Mouse (Mus musculus): ENCODE results near the gene Crym. TPM values are rescaled to one million over a fixed set of nuclear protein-coding genes. Genes with fewer than 3 reads are reported as not detected.
A peak's percentile ranks its signal among the peaks of the same experiment; 100 is the strongest.

Gene Crym
- total RNA-seq, 2 experiments from 2014 or later, result 0.19 to 0.45 TPM

GRCm38 (mm10) chr7:120172188-120172700, 29.7 kb downstream of the Crym start:
- no peak for DNase-seq
- intact Hi-C loops (cut with DNase I), result no loop called here

- peak in 1 of 2 experiments; percentile 7 for DNase-seq
- intact Hi-C loops (cut with DNase I), result no loop called here
Observed at GRCm38 (mm10) chr7:120163581-120164251, 38.2 kb downstream of the Crym start.

DNA sequence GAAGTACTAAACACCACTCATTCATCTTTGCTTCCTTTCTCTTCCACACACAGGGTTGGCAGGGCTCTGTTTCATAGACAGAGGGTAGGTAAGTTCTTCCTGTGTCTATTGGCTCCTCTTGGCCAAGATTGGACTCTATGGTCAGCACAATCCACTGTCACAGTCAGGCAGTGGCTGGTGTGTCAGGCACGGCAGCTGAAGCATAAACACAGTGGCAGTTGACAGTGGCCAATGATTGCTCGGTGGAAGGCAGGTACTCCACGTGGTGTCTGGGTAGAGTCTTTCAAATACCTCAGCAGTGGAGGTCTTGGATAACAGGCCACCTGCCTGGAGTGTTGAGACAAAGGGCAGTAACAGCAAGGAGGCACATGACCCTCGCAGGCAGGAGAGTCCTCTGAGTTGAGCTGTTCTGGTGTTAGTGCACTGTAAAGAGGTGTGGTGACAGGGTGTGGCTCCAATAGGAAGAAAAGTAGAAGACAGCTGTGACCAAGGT, 43.7 kb downstream of the Crym start:
- intact Hi-C loops (cut with DNase I), result no loop called here
- DNase-seq, result no peak

GRCm38 (mm10) chr7:120157575-120158061, 44.3 kb downstream of the Crym start:
- intact Hi-C loops (cut with DNase I), result no loop called here
- DNase-seq, result no peak

DNA sequence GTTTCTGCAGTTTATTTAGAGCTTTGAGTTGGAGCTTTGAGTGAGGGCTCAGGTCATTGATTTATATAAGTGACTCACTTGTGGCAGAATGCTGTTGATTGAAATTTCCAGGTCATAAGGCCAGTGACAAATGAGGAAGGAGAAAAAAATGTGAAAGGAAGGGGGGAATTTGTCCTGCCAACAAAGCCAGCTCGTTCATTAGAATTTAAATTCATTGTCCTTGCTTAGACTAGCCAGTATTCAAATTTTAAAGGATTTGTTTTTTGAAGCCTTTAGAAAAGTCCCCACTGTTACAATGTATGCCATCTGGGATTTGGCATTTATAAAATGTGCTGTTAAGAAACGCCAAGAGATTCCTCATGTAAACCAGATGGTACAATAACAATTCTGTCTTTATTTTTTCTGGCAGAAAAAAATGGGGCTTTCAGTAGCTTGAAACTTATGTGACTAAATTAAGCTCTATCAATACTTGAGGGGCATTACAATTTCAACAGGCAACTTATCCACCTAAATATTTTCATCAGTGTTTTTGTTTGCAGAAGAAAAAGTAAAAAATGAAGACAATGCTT, 45.0 kb downstream of the Crym start:
- intact Hi-C loops (cut with DNase I), result no loop called here
- no peak for DNase-seq

- DNase-seq, result no peak
- intact Hi-C loops (cut with DNase I), result no loop called here
Observed at GRCm38 (mm10) chr7:120150898-120151297, 51.0 kb downstream of the Crym start.

DNA sequence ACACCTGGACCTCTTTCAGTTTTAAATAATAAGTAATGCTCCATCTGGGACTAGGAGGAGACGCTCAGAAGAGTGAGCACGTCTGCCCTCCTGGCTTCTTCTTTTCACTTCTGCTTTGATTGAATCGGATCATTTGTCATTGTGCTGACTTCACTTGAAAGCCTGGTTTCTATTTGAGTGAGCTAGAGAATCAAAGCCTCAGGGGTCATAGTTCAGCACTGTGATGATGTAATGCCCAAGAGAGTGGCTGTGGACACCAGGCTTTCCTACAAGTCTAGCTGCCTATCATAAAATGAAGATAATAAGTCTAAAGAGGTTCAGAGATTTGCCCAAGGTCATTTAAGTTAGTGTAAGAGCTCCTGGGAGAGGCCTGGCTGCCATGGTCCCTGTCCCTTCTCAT, 51.7 kb downstream of the Crym start:
- intact Hi-C loops (cut with DNase I), result no loop called here
- DNase-seq, result no peak

DNA sequence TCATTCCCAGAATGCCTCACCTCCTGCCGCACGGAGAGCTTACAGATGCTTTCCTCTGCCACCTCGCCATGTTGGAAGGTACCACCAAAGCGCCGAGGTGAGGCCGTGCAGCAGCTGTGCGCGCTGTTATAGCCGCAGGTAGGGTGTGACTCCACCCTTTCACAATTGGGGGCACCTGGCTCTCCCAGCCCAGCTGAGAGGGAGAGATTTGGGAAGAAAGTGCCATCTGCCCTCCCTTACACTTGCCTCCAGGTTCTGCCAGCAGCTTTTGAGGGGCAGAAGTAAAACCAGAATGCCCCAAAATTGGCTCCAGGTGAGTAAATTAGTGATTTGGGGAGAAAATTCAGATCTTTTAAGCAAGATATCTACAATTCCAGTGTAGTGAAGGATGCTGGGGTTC, 56.7 kb downstream of the Crym start, which contains the start of gene Zp2:
Gene Zp2 (minus strand): TSS at position 101 of the 400 bp plus-strand sequence.
- no peak for DNase-seq
- intact Hi-C loops (cut with DNase I), result no loop called here

- DNase-seq, result no peak
- intact Hi-C loops (cut with DNase I), result no loop called here
Observed at GRCm38 (mm10) chr7:120142743-120143142, 59.2 kb downstream of the Crym start.

Other genes with a start within 250 kb of the Crym start
- gene Dnah3, start 106.8 kb downstream of the Crym start, total RNA-seq (2021), result under 1 TPM in 1 of 2 experiments, not detected in 1; 0.12 TPM
- 10 to 100 TPM; 14.9 to 17.2 TPM for gene Tmem159, start 99.8 kb downstream of the Crym start, total RNA-seq (2021)
- gene Zp2, start 56.8 kb downstream of the Crym start, total RNA-seq (2021), result under 1 TPM; 0.30 to 0.38 TPM
- under 1 TPM; 0.07 to 0.12 TPM for gene Anks4b, start 28.3 kb downstream of the Crym start, total RNA-seq (2021)
- gene Abca14, start 1.9 kb upstream of the Crym start, total RNA-seq (2021), result not detected
- gene Abca15, start 126.6 kb upstream of the Crym start, total RNA-seq (2021), result not detected
- not detected for gene Abca16, start 207.5 kb upstream of the Crym start, total RNA-seq (2021)

Data from heart, postnatal 10 days (tissue).